Mouse (Mus musculus) right cerebral cortex, adult 2 months (tissue): ENCODE results near the gene Tmem19.
"Not testable (repeated sequence)": the region's sequence is repeated elsewhere in the genome, so short reads cannot be mapped to it uniquely, and the experiment has no call there.

Experiments used
- DNase-seq, 2 experiments: peaks; one replicate each; pipeline ENCODE4 v3.0.0; 2021 to 2022; ENCODE audit warnings: low spot score in 2 of 2

Gene Tmem19

DNA sequence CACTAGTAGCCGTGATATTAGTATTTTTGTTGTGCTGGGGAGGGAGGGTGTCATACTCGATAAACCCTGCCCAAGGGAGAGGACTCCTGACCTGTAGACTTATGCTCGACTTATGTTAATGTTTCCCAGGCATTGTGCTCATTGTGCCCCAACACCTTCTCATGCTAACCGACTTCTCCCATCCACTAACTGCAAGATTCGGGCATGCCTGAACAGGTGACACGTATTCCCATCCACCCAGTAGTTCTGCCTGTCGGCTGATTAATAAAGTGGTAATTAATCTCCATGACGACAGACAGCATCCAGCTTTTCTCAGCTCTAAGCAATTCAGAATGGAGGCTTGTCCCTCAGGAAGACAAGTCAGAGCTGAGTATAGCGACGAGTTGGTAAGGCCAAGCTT is 13.3 kb downstream of the Tmem19 start:
- DNase-seq, result no peak

DNA sequence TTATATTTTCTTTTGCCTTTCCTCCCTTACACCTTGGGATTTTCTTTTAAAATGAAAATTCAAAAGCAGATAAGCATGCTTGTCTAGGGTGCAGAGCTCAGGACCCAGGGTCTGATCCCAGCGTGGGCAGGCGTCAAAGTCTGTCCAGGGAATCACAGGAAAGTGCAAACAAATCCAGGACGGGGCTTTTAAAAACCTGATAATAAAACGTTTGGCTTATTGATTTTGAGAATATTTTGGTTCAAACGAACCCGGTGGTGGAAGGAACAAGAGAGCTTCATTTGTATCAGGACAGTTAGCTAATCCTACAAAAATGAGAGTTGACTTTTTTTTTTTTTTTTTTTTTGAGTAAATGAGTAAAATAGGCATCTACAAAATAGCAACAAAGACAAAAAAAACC is 14.2 kb downstream of the Tmem19 start:
- DNase-seq, result no peak

DNA sequence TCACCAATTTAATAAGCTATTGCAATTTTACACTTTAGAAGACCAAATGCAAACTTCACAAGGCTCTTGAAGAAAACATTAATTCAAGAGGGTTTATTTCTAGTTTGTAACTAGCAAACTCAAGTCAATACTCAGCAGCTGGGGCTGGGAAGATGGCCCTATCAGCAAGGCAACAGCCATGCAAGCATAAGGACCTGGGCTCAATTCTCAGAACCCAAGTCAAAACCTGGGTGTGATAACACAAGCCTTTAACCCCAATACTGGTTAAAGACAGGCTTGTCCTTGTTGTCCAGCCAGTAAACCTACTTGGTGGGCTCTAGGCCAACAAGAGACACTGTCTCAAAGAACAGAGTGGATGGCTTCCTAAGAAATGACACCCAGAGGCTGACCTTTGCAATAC is 15.9 kb downstream of the Tmem19 start:
- no peak for DNase-seq

DNA sequence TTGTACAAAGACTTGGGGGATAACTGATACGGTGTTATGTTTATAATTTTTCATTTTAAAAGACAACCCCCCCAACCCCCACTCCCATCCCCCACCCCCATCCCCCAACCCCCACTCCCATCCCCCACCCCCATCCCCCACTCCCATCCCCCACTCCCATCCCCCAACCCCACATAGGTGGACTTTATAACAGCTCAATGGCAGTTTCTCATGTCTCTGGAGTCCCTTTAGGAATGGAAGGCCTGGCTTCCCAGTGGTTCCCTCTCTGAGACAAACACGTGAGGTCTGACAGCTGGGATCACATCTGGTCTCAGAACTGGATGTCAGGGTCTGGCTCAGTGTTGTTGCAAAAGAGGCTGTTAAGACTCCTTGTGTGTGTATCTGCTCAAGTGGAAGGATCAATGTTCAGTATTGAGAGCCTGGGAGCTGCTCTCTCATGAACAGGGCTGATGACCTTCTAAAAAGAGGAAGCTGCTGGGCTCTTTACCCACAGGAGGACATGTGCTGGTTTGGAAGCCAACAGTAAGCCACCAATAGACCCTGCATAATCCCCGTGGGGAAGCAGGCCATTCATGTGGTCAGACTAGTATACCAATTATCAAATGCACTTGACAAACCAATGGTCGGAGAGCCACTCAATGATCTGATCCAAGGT is 19.4 kb downstream of the Tmem19 start:
- DNase-seq, result no peak

DNA sequence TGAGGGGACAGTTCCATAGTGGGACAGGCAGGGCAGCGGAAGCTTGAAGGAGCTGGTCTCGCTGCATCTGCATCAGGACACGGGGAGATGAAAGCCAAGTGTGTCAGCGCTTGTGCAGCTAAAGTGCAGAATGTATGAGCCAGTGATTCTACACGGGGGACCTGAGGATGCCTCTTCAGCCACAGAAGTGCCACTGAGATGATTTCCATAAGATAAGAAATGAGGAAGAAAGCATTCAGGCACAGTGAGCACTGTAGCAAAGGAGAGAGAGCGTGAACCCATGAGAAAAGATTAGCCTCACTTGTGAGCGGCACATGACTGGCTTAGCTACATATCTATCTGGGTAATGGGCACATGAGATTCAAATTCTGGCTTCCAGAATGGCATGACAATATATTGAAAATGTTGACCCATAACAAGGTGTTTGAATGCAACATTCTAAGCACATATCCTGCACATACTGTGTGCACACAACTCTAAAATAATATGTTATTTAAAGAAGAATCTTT is 22.4 kb downstream of the Tmem19 start:
- no peak for DNase-seq

DNA sequence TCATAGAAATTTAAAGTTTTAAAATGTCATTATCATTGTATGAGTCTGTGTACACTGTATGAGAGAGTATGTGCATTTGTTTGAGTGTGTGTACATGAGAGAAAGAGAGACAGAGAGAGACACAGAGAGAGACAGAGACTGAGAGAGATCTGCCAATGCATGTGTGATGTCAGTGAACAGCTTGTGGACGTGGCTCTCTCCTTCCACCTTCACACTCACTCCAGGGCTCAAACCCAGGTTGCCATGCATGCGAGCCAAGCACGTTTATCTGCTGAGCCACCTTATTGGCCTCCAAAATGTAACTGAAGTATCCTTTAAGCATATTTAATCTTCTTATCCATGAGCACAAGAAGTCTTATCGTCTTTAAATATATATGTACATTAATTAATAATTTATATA is 25.4 kb downstream of the Tmem19 start:
- DNase-seq, result no peak

DNA sequence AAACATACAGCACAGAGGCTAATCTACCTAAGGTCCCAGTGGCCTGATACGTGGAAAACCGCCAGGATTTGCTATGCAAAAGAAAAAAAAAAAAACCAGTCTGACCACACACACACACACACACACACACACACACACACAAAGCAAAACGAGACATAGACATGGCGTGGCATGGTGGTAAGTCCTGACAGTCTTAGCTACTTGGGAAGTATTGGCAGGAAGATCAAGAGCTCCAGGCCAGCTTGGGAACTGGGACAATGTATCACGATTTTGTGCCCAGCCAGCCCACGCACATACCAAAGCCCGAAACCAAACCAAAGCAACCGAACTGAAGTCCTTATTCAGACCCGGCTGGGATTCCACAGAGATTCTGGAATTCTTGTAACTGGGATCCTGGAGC is 28.8 kb downstream of the Tmem19 start:
- no peak for DNase-seq

DNA sequence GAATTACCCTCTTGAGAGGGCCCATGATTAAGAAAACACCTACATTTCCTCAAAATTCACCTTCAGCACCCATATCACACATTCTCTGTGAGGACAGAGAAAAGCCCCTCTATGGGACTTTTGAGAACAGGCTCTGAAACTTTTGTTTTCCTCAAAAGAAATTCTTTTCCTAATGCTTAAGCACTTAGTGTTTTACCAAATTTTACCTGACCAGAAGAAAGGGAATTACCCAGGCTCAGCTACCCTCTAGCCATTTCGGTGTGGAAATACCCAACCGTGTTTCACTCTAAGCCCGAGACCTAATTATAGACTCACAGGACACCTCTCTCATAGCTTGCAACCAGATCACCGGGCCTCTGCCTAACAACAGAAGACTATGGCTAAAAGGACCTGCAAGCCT is 29.3 kb downstream of the Tmem19 start:
- DNase-seq, result no peak

DNA sequence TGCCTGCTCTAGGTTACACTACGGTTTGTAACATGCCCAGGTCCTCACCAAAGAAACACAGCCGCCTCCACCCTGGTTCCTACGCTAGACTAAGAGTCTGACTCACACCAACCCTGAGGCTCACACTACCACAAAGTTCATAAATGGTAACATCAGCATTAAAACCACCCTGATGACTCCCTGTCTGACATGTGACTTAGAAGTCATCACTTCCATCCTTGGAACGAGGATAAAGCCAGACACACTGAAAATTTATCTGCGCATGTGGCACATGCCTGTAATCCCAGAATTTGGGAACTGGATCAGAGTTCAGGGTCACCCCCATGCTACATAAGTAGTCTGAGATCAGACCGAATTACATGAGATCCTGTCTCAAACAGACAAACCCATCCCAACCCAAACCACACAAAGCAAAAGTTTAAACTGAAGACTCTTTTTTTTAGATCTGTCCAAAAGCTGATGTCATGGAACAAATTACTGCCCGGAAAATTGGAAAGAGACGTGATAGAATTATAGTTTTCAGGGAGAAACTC is 29.8 kb downstream of the Tmem19 start:
- DNase-seq, result no peak

DNA sequence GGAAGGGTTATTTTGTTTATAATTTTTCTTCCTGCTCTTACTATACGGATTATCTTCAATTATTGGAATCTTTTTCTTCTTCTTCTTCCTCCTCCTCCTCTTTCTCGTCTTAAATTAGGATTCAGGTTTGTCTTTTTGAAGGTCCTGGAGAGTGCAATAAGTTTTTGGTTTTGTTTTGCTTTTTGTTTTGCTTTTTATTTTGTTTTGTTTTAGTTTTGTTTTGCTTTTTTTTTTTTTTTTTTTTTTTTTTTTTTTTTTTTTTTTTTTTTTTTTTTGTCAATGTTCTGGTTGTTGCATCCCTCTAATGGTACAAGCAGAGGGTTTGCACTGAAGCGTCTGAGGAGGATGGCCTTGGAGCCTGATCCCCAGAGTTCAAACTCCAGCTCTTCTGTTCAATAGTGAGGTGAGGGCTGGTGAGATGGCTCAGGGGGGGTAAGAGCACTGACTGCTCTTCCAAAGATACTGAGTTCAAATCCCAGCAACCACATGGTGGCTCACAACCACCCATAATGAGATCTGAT is 33.2 kb downstream of the Tmem19 start:
- DNase-seq, result no peak

DNA sequence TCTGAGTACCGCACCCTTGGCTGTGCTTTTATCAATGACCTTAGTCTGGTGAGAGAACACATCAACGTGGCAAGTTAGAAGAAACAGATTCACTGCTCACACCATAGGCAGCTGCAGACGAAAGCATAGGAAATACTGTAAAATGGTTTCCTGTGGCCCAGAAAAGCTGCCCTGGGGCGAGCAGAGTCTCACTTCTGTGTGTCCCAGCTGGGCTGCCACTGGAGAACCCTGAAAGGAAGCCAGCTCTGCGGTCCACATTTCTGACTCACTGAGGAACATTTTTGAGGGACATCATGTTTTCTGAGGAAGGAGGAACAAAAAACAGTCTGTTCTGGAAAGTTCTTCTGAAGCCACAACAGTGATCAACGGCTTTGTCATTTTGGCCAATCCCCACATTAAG is 33.8 kb downstream of the Tmem19 start:
- DNase-seq, result no peak

DNA sequence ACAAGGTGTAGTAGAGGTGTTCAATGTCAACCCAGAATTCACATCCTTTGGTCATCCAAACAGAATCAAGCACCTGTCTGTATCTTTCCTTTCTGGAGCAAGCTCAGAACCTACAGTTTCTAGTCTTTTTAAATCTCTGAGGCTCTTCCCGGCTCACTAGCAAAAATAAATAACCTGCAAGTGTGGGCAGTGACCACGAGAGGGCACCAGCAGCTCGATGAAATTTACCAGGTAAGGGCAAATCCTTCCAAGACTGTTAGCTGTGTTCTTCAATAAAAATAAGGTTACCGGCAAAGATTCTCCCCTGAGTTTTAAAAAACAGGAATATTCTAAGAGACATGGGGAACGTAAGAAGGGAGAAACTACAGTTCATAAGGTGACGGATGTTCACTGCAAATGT is 39.0 kb downstream of the Tmem19 start:
- DNase-seq, result peak; percentile 60 to 86

DNA sequence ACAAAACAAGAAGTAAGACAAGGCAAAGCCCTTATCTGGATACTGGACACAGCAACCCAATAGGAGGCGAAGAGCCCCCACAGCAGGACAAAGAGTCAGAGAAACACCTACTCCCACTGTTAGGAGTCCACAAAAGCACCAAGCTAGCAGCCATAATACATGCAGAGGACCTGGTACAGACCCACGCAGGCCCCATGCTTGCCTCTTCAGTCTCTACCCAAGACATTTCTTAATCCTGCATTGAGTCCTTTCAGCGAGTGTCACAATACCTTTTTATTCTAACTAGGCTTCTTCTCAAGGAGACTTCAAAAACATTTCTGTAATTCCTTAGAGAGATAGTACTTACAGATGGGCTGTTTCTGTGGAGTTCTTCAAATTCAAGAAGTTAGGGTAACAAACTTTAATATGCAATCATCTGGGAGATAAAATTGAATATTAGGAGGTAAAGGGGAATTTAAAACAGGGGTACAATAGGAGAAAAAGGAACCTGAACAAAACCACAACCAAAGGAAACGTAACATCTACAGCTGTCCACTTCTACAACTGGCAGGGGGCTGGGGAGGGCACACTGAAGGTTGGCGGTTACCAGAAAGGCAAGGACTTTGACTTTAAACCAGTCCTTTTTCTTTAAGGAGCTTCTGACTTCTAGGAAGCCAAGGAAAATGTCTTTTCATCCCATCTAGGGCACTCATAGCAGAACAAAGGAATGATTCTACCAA is 40.8 kb downstream of the Tmem19 start:
- DNase-seq, result no peak

DNA sequence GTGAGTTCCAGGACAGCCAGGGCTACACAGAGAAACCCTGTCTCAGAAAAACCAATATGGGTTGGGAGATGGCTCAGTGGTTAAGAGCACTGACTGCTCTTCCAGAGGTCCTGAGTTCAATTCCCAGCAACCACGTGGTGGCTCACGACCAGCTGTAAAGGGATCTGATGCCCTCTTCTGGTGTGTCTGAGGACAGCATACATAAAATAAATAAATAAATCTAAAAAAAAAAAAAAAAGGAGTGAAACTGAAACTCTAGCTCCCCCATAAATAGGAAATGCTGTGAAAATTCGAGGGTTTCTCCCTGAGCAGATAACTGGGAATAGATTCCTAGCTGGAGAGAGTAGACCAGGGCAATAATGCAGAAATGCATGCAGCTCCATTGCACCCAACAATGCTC is 43.9 kb downstream of the Tmem19 start:
- not testable (repeated sequence) for DNase-seq

DNA sequence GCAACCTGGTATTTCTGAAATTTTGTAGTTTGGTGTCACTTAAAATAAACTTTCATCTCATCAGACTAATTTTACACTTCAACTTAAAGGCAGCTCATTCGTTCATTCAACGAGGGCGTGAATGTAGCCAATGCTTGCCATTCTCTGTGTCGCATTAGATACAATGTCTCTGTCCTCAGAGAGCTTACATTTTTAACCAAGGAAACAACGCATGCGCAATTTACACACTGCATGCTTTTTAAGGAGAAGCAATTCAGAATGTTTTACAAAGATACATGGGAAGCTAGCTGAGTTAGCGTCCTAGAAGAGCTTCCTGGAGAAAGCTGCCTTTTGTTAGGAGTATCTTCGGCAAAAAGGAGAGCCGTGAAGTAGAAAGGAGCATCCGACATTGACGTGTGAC is 46.0 kb downstream of the Tmem19 start:
- no peak for DNase-seq

DNA sequence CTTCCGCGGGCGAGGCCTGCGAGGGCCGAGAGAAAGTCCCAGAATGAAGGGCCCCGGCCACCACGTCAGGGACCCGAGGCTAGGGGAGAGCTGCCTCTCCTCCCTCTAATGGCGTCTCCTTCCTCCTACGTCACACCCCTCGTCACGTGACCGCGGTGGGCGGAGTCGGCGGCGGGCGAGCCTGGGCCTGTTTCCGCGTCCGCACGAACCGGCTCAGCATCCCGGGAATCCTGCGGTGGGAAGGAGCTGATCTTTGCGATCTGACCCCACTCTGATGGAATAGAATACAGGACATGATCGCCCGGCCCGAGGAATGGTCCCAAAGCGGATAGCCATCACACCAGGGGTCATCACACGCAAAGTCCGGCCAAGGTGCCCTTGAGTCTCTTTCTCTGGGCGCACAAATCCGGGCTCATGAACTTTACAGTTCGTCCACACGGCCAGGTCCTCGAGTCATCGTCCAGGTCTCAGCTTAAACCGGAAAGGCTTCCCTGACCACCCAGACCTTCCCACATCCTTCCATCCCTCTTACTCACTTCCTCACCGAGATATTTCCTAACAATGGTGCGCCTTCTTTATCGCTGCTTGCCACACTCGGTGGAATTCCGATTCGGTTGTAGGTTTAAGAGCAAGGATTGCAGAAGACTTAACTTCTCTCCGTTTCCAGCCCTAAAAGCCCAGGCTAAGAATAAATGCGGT is 46.7 kb downstream of the Tmem19 start, which contains the start of gene Rab21:
TSS of gene Rab21 (minus strand) at position 122 of the 699 bp plus-strand sequence.
- peak; percentile 98 to 99 for DNase-seq

DNA sequence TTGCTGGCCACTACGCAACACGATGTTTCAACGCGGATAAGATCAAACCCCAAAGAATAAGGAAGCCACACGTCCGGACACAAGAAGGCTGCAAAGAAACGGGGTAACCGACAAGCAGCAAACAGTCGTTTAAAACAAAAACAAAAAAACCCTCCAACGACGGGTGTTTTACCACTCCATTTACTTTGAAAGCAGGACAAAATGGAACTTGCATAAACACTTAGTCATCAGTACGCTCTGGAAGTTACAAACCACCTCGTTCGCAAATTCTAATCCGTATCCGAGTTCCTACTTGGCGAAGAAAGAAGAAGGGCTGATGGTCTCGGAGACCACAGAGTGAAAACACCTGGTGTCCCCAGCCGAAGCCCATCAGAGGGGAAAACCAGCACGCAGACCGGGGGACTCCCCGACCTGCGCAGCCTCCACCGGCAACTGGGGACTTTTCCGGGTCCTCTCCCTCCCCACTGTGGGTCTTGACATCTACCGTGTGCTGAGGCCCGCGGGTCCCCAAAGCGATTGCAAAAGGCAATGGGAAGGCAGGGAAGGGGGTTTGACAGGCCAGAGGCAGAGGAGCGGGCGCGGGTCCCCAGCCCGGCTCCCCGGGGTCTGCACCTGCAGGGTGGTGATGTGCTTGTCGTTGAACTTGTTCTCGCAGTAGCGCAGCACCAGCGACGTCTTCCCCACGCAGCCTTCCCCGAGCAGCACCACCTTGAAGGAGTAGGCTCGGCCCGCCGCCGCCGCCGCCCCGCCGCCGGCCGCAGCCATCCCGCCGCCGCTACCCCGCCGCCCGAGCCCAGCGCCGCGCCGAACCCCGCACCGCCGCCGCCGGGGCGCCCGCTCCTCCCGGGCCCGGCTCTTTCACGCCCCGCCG is 47.5 kb downstream of the Tmem19 start:
- peak in 1 of 2 experiments; percentile 25 for DNase-seq

DNA sequence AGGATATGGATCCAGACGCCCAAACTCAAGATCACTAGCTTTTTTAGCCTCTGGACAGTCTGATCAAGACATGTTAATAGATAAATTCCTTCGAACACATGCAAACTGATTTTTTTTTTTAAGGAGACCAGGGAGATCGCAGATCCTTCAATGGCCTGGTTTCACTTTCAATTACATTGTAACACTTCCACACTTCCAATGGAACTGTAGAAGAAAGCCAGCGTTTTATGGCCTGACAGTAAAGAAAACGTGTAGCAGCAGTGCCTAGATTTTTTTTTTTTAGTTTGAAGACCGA is 48.1 kb downstream of the Tmem19 start:
- DNase-seq, result no peak

DNA sequence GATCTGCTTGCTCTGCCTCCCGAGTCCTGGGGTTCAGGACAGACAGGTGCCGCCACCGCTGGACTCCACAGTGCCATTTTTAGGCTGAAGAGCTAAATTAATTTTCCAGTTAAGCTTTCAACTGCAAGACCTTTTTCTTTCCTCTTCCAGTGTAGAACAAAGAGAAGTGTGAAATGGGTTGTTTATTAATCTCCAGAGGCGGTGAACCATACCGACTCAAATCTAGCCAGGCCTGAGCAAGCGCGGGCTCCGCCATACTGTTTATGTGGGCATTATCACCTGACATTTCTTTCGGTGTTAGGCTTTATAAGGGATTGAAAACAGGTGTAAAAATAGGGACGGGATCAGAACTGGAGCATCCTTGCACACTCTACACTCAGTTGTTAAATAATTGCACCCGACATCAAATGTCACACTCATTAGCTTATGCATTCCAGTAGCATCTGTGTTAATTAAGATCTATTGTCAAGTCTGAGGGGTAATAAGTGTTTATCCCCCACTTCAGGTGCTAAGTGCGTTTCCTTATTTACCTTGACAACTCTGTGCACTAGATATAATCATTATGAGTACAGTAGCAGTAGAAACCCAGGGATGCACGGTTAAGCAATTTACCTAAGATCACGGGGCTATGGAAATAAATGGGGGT is 48.5 kb downstream of the Tmem19 start:
- no peak for DNase-seq

DNA sequence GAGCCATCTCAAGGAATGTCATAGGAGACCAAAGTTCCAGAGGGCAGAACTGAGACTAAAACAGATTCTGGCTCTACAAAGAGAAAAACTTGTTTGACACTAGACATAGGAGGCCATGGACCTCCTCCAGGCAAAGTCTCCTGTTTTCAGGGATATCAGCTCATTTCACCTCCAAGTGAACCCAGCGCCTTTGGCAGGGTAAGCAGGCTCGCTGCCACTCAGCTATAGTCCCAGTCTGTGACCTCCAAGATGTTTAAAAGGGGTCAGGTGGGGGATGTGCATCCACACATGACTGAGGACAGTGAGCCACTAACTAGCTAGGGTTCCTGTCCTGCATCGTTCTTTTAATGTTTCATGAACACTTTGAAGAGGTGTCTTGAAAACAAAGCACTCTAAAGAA is 49.6 kb downstream of the Tmem19 start:
- no peak for DNase-seq

DNA sequence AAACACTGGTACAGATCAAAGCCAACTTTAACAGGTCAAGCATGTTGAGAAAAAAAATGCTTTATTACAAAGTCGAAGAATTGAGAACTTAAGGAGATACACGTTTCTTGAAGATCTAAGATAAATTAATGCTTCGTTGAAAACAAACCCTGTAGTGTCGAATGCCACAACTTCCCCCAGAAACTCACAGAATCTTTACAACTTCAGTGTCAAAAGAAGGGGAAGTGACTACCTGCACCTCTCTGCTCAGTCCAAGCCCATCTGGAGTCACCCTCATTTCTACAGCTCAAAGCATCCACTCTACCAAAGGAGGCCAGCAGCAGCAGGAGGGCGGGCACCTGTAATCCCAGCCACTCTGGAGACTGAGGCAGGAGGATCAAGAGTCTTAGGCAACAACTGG is 50.1 kb downstream of the Tmem19 start:
- DNase-seq, result no peak
